Mouse (Mus musculus) midbrain, embryonic 12.5 days (tissue): ENCODE data around the gene Nsrp1. TPM values are rescaled to one million over a fixed set of nuclear protein-coding genes. Genes with fewer than 3 reads are reported as not detected.
"Not testable (repeated sequence)": the region's sequence is repeated elsewhere in the genome, so short reads cannot be mapped to it uniquely, and the experiment has no call there.

Experiments used
- ATAC-seq: fragments of 200-750 bp; cut with Nextera tagmentation; 2 replicates; pipeline ENCODE4 v1.8.0; 2017; ENCODE audit warnings: low read depth, moderate TSS enrichment, moderate library complexity; ENCODE audit not compliant: low FRiP score
- H3K27ac ChIP-seq: fragments of 300-500 bp; sonication (generic); replicated peaks from 2 replicates; pipeline ENCODE4 v1.5.1; 2016; ENCODE audit warnings: mild to moderate bottlenecking
- H3K27me3 ChIP-seq: fragments of 300-500 bp; sonication (generic); 2 replicates; pipeline ENCODE4 v1.6.1; 2016; ENCODE audit warnings: mild to moderate bottlenecking
- H3K36me3 ChIP-seq: fragments of 300-500 bp; sonication (generic); 2 replicates; pipeline ENCODE4 v1.6.1; 2016
- H3K4me1 ChIP-seq: fragments of 300-500 bp; sonication (generic); 2 replicates; pipeline ENCODE4 v1.6.1; 2016
- H3K4me2 ChIP-seq: fragments of 300-500 bp; sonication (generic); replicated peaks from 2 replicates; pipeline ENCODE4 v1.6.1; 2016; ENCODE audit warnings: mild to moderate bottlenecking, moderate library complexity
- H3K4me3 ChIP-seq: fragments of 300-500 bp; sonication (generic); 2 replicates; pipeline ENCODE4 v1.5.1; 2016; ENCODE audit warnings: mild to moderate bottlenecking
- H3K9ac ChIP-seq: fragments of 300-500 bp; sonication (generic); replicated peaks from 2 replicates; pipeline ENCODE4 v1.6.1; 2016; ENCODE audit warnings: mild to moderate bottlenecking, moderate library complexity
- H3K9me3 ChIP-seq: fragments of 300-500 bp; sonication (generic); 2 replicates; pipeline ENCODE4 v1.6.1; 2016; ENCODE audit warnings: mild to moderate bottlenecking
- WGBS: fragments of 180-500 bp; shearing (Covaris S2); methylation state at CpG from one replicate; pipeline ENCODE4 v1.1.7; 2016; 5-methylcytosine and 5-hydroxymethylcytosine counted together
- polyA plus RNA-seq: library from polyadenylated mRNA; unstranded; fragments of >200 nt; fragmentation: Nextera tagmentation; extraction: Ambion mirVana; gene quantifications from 2 replicates; pipeline ENCODE4 v1.2.1, GENCODE M21; 2016

Gene Nsrp1
- 66.4 and 80.4 TPM in 2 replicates for polyA plus RNA-seq

- ATAC-seq: peak; percentile 97
- Histone ChIP-seq H3K4me1 (peaks cover 7% of the 10 kb centered on the region), H3K9me3 (no peaks in the 10 kb centered on the region), H3K36me3 (peaks cover 22% of the 10 kb centered on the region), H3K4me2 (peak within 1 kb of the TSS; percentile 76), H3K4me3 (peak within 1 kb of the TSS; percentile 86), H3K27me3 (peaks cover 21% of the 10 kb centered on the region), H3K27ac (peak within 1 kb of the TSS; percentile 90), H3K9ac (peak within 1 kb of the TSS; percentile 89)
- WGBS: 4% methylated on average over 48 of the region's 48 CpGs
Observed at GRCm38 (mm10) chr11:77078273-77079134, at the start of gene Nsrp1. Gene Nsrp1, minus strand, starts transcription at chr11:77078435.

GRCm38 (mm10) chr11:77111141-77111540 is 32.9 kb upstream of the Nsrp1 start:
- H3K27me3 ChIP-seq: no peaks in the 10 kb centered on the region
- H3K9me3 ChIP-seq: no peaks in the 10 kb centered on the region
- H3K4me1 ChIP-seq: no peaks in the 10 kb centered on the region
- no peaks in the 10 kb centered on the region for H3K36me3 ChIP-seq
- 89% methylated on average over 6 of the region's 6 CpGs for WGBS
- no peak for ATAC-seq
- H3K9ac ChIP-seq: no peak overlapping the region
- no peak overlapping the region for H3K4me2 ChIP-seq
- no peak overlapping the region for H3K4me3 ChIP-seq
- H3K27ac ChIP-seq: no peak overlapping the region

DNA sequence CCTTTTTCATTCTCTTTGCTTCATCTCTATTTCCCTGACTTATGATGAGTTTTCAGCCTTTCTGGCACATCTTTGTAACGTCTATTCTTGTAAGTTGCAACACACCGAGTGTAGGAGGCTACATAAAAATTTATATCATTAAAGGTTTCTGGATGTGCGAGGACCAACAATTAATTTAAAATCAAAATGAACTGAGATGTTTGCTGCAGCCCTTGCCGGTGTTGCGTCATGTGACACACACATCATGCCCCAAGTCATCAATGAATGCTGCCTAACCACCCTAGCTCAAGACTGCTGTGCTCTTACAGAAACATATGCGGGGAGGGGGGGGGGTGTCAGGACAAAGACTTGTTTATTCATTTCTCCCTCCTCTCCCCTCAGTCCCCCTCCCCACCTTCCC is 30.2 kb upstream of the Nsrp1 start:
- Histone ChIP-seq H3K9me3 (no peaks in the 10 kb centered on the region), H3K4me1 (no peaks in the 10 kb centered on the region), H3K4me3 (no peak overlapping the region), H3K27ac (no peak overlapping the region), H3K36me3 (no peaks in the 10 kb centered on the region), H3K9ac (no peak overlapping the region), H3K27me3 (no peaks in the 10 kb centered on the region), H3K4me2 (no peak overlapping the region)
- 88% methylated on average over 6 of the region's 6 CpGs for WGBS
- ATAC-seq: no peak

- H3K9ac ChIP-seq, H3K9me3 ChIP-seq, H3K36me3 ChIP-seq, ATAC-seq, H3K27ac ChIP-seq, H3K4me1 ChIP-seq, H3K4me3 ChIP-seq, H3K4me2 ChIP-seq, H3K27me3 ChIP-seq: not testable (repeated sequence)
- 84% methylated on average over 12 of the region's 12 CpGs for WGBS
Observed at GRCm38 (mm10) chr11:77107872-77108271, 29.6 kb upstream of the Nsrp1 start.

- no peaks in the 10 kb centered on the region for H3K27me3 ChIP-seq
- no peak overlapping the region for H3K27ac ChIP-seq
- H3K36me3 ChIP-seq: no peaks in the 10 kb centered on the region
- no peaks in the 10 kb centered on the region for H3K9me3 ChIP-seq
- 94% methylated on average over 6 of the region's 6 CpGs for WGBS
- no peak overlapping the region for H3K4me2 ChIP-seq
- H3K4me1 ChIP-seq: no peaks in the 10 kb centered on the region
- no peak overlapping the region for H3K4me3 ChIP-seq
- H3K9ac ChIP-seq: no peak overlapping the region
- no peak for ATAC-seq
Observed at GRCm38 (mm10) chr11:77106961-77107360, 28.7 kb upstream of the Nsrp1 start.

GRCm38 (mm10) chr11:77100137-77100937 is 22.1 kb upstream of the Nsrp1 start:
- 14% methylated on average over 10 of the region's 10 CpGs for WGBS
- Histone ChIP-seq H3K4me3 (no peak overlapping the region), H3K4me1 (no peaks in the 10 kb centered on the region; the same call in 1 of the 2 replicates), H3K9me3 (no peaks in the 10 kb centered on the region), H3K9ac (no peak overlapping the region), H3K4me2 (no peak overlapping the region), H3K36me3 (no peaks in the 10 kb centered on the region), H3K27me3 (peaks cover 10% of the 10 kb centered on the region; the same call in 1 of the 2 replicates), H3K27ac (no peak overlapping the region)
- ATAC-seq: no peak

DNA sequence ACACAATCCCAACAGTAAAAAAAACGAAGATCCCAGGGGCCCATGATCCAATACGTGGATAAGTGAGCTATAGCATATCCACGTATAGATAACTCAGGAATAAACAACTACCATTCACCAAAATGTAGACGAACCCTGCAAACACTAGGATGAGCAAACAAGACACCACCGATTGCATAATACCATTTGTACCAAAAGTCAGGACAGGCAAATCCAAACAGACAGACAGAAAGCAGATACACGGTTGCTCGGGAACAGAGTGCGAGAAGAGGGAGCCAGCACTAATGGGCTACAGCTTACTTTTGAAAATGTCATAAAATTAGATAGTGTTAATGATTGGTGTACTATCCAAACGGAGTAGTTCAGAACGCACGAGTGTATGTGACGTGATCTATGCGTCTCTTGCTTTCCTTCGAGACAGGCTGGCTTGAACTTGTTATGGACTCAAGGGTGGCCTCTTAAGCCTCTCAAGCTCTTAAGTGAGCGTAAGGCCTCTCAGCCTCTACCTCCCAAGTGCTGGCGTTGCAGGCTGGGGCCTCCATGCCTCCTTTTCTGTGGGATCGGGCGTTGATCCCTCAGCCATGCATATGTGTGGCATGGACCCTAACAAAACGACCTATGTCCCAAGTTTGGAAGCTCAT is 20.2 kb upstream of the Nsrp1 start:
- no peaks in the 10 kb centered on the region for H3K9me3 ChIP-seq
- H3K4me2 ChIP-seq: no peak overlapping the region
- no peak overlapping the region for H3K4me3 ChIP-seq
- no peak overlapping the region for H3K9ac ChIP-seq
- H3K27me3 ChIP-seq: peaks cover 10% of the 10 kb centered on the region; the same call in 1 of the 2 replicates
- no peak for ATAC-seq
- WGBS: 81% methylated on average over 19 of the region's 19 CpGs
- no peaks in the 10 kb centered on the region for H3K36me3 ChIP-seq
- H3K4me1 ChIP-seq: no peaks in the 10 kb centered on the region; the same call in 1 of the 2 replicates
- H3K27ac ChIP-seq: no peak overlapping the region

- no peak overlapping the region for H3K9ac ChIP-seq
- no peak overlapping the region for H3K4me2 ChIP-seq
- no peaks in the 10 kb centered on the region for H3K9me3 ChIP-seq
- peaks cover 10% of the 10 kb centered on the region for H3K27me3 ChIP-seq
- H3K27ac ChIP-seq: no peak overlapping the region
- no peak overlapping the region for H3K4me3 ChIP-seq
- peaks cover 3% of the 10 kb centered on the region; the same call in 1 of the 2 replicates for H3K4me1 ChIP-seq
- ATAC-seq: no peak
- WGBS: 80% methylated on average over 7 of the region's 7 CpGs
- no peaks in the 10 kb centered on the region for H3K36me3 ChIP-seq
Observed at GRCm38 (mm10) chr11:77096991-77097390, 18.8 kb upstream of the Nsrp1 start.

DNA sequence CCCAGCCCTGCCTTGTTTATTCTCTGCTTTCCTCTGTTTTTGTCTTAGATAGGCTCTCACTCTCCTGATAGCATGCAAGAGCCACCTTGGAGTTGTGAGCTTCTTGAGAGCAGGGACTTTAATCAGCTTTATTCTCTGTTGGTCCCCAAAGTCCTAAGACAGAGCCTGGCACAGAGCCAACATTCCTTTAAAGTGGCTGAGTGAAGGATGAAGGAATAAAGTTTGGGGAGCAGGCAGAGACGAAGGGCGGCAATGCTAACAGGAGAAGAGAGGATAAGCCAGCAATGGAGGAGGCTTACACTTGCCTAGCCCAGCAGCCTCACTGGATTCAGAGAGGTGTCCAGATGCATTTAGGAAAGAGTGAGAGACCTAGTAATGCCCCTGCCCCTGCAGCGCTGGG is 18.3 kb upstream of the Nsrp1 start:
- no peaks in the 10 kb centered on the region for H3K36me3 ChIP-seq
- no peak overlapping the region for H3K27ac ChIP-seq
- H3K4me2 ChIP-seq: no peak overlapping the region
- peaks cover 3% of the 10 kb centered on the region; the same call in 1 of the 2 replicates for H3K4me1 ChIP-seq
- peaks cover 10% of the 10 kb centered on the region for H3K27me3 ChIP-seq
- no peak overlapping the region for H3K9ac ChIP-seq
- WGBS: 80% methylated on average over 3 of the region's 3 CpGs
- no peak overlapping the region for H3K4me3 ChIP-seq
- ATAC-seq: no peak
- no peaks in the 10 kb centered on the region for H3K9me3 ChIP-seq

DNA sequence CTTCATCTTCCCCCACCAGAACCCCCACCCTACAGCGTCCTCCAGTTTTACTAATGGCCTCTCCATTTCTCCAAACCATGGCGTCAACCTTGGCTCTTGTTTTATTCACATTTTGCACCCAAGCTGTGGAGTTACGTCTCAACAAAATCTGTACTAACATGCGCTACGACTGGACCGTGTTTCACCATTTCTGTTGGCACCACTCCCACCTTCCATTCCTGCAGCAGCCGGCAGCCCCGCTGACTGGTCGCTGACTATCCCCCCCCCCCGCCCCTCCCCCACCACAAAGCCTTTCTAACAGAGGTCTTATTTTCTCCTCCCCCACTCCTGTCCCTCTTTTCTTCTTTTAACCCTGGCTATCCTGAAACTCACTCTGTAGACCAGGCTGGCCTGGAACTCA is 17.0 kb upstream of the Nsrp1 start:
- ATAC-seq: no peak
- WGBS: 64% methylated on average over 10 of the region's 10 CpGs
- no peaks in the 10 kb centered on the region for H3K9me3 ChIP-seq
- H3K4me2 ChIP-seq: no peak overlapping the region
- H3K27ac ChIP-seq: no peak overlapping the region
- no peaks in the 10 kb centered on the region for H3K36me3 ChIP-seq
- no peak overlapping the region for H3K4me3 ChIP-seq
- no peak overlapping the region for H3K9ac ChIP-seq
- peaks cover 10% of the 10 kb centered on the region for H3K27me3 ChIP-seq
- 0 out of 2 replicates have a peak, but pooled peaks cover 3% of the 10 kb centered on the region for H3K4me1 ChIP-seq

- Histone ChIP-seq H3K36me3 (no peaks in the 10 kb centered on the region), H3K4me3 (no peak overlapping the region), H3K27me3 (peaks cover 7% of the 10 kb centered on the region), H3K4me1 (0 out of 2 replicates have a peak, but pooled peaks cover 3% of the 10 kb centered on the region), H3K27ac (no peak overlapping the region), H3K9ac (no peak overlapping the region), H3K4me2 (no peak overlapping the region), H3K9me3 (no peaks in the 10 kb centered on the region)
- 71% methylated on average over 8 of the region's 8 CpGs for WGBS
- ATAC-seq: no peak
Observed at GRCm38 (mm10) chr11:77094136-77094535, 15.9 kb upstream of the Nsrp1 start.
